In genomic region chr12:38545431-38545830, GRCm38 (mm10) we compare ENCODE assay signal across 19 mouse cellular contexts.
"Had no signal": no experiment of that assay in that cellular context is flagged by ENCODE, and none has a peak within 500 bp of the region (broad histone marks: within the 10 kb centered on the region; RNA-seq: fewer than 3 reads in every experiment).

No protein-coding gene starts in this region.

- H3K9ac ChIP-seq: liver, embryonic 13.5 days; midbrain, embryonic 13.5 days; neural tube, embryonic 13.5 days had no signal

- H3K4me1 ChIP-seq: liver, embryonic 13.5 days; midbrain, embryonic 13.5 days; neural tube, embryonic 13.5 days had no signal

- H3K27ac ChIP-seq: liver, embryonic 13.5 days; midbrain, embryonic 13.5 days; neural tube, embryonic 13.5 days; stomach, postnatal 0 days had no signal

- H3K4me2 ChIP-seq: liver, embryonic 13.5 days; midbrain, embryonic 13.5 days; neural tube, embryonic 13.5 days had no signal

- H3K9me3 ChIP-seq: liver, embryonic 13.5 days; midbrain, embryonic 13.5 days; neural tube, embryonic 13.5 days had no signal

- H3K36me3 ChIP-seq: liver, embryonic 13.5 days; midbrain, embryonic 13.5 days; neural tube, embryonic 13.5 days had no signal

- H3K4me3 ChIP-seq: liver, embryonic 13.5 days; midbrain, embryonic 13.5 days; myocyte; neural tube, embryonic 13.5 days had no signal

- H3K27me3 ChIP-seq: liver, embryonic 13.5 days; midbrain, embryonic 13.5 days; neural tube, embryonic 13.5 days had no signal

- DNase-seq: kidney, adult 18-20 months; kidney, adult 9 months; kidney, postnatal 14 days; kidney, postnatal 4 days; liver, embryonic 13.5 days; lung, adult 2 months; lung, postnatal 14 days; lung, postnatal 4 days; right cerebral cortex, adult 18-20 months; right cerebral cortex, postnatal 14 days; right cerebral cortex, postnatal 4 days; thymus, adult 2 months; thymus, postnatal 14 days; thymus, postnatal 4 days had no signal

- ATAC-seq: midbrain, embryonic 13.5 days; midbrain, embryonic 16.5 days had no signal
